Mouse (Mus musculus): Measurements from ENCODE around the gene Ipo13.

GRCm38 (mm10) chr4:117917402-117917801 lies 2.6 kb upstream of the Ipo13 start:
- TF ChIP-seq POLR2A (IDR thresholded peaks at IDR 0.05; ENCODE audit: control insufficient read depth, low read depth, low read length), result no peak
- no peak for TF ChIP-seq CTCF (IDR thresholded peaks at IDR 0.05; ENCODE audit: control insufficient read depth, insufficient read depth, insufficient replicate concordance, low read depth, low read length)
